Mouse (Mus musculus): ENCODE measurements at regions not wholly inside any gene's neighbourhood (a gene's known extent, or its start where the extent isn't known, plus 50 kb on each side); places are given as distances from the start of the nearest gene placed in this dataset.
"Not testable (repeated sequence)": the region's sequence is repeated elsewhere in the genome, so short reads cannot be mapped to it uniquely, and the experiment has no call there.

DNA sequence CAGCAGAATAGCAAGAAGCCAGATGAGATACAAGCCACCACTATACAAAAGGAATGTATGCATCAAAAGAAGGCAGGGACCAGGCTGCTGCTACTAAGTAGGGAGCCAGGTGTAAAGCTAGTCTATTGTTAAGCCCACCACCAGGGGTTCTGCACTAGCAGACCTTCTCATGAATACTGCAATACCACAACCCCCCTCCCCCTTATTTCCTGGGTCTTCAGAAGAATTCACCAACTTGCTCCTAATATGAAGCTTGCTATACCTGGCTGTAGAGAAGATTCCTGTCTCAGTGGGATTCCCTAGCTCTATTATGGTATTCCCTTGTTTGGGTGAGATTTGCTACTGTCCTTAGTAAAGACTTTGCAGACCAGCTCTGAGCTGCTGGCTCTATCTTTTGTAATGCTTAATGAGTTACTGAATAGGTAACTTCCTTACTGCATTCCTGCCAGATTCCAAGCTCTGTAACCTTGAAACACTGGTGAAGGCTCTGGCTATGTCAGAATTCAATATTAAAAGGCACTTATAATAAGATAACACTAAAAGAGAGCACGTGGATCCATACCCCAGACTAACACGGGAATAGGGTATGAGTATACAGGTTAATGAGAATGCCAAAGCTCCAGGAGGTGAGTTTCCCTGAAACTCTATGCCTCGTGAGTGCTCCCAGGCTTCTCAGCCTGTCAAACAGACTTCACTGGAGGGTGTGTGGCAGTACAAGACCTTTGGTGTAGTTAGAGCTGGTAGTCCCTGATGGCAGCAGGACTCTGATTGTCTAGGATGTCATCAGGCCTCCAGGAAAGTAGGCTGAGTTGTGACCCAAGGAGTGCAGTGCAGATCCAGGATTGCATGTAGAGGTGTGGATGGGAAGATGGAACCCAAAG lies 455.5 kb downstream of the Plxdc2 start:
- not testable (repeated sequence) for H3K4me3 ChIP-seq (replicated peaks)

DNA sequence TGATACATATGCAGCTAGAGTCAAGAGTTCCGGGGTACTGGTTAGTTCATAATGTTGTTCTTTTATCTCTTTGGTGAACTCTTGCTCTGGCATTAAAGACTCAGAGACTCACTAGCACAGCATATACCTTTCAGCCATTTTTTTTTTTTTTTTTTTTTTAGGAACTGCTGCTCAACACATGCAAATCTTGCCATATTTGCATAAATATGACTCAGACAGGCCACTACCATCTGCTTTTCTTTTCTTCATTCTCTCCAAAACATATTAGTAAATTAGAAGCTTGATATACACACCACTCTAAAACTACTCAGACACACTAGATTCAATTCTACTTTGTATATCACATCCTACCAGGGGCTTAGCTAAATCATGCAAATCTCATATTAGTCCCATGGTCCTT lies 464.3 kb downstream of the Plxdc2 start:
- no peaks in the 10 kb centered on the region for H3K36me3 ChIP-seq
- no peak for ATAC-seq (replicated peaks; ENCODE audit: low FRiP score)
- H3K27ac ChIP-seq = no peak overlapping the region
- H3K4me1 ChIP-seq = no peaks in the 10 kb centered on the region
- H3K4me3 ChIP-seq (replicated peaks) = no peak overlapping the region
- no peak overlapping the region for H3K9ac ChIP-seq
- 90% methylated on average over 1 of the region's 1 CpGs for WGBS
- H3K9me3 ChIP-seq (replicated peaks) = no peaks in the 10 kb centered on the region
- H3K4me2 ChIP-seq = no peak overlapping the region
- no peaks in the 10 kb centered on the region for H3K27me3 ChIP-seq

More for the DNA sequence above, 455.5 kb downstream of the Plxdc2 start:
- H3K4me1 ChIP-seq; H3K4me2 ChIP-seq; H3K36me3 ChIP-seq; H3K9me3 ChIP-seq (replicated peaks); H3K27ac ChIP-seq; H3K27me3 ChIP-seq; H3K9ac ChIP-seq; ATAC-seq (replicated peaks; ENCODE audit: low FRiP score): not testable (repeated sequence)
- 64% methylated on average over 3 of the region's 3 CpGs for WGBS

GRCm38 (mm10) chr2:16824681-16825230 lies 468.7 kb downstream of the Plxdc2 start:
- WGBS = 66% methylated on average over 5 of the region's 5 CpGs
- Histone ChIP-seq H3K27ac (no peak overlapping the region), H3K9me3 (replicated peaks) (no peaks in the 10 kb centered on the region), H3K4me3 (replicated peaks) (no peak overlapping the region), H3K4me2 (no peak overlapping the region), H3K36me3 (no peaks in the 10 kb centered on the region), H3K27me3 (no peaks in the 10 kb centered on the region), H3K4me1 (no peaks in the 10 kb centered on the region), H3K9ac (no peak overlapping the region)
- no peak for ATAC-seq (replicated peaks; ENCODE audit: low FRiP score)

- no peak overlapping the region for H3K9ac ChIP-seq
- no peaks in the 10 kb centered on the region for H3K9me3 ChIP-seq (replicated peaks)
- H3K4me2 ChIP-seq = no peak overlapping the region
- ATAC-seq (replicated peaks; ENCODE audit: low FRiP score) = no peak
- H3K27me3 ChIP-seq = no peaks in the 10 kb centered on the region
- H3K36me3 ChIP-seq = no peaks in the 10 kb centered on the region
- no peak overlapping the region for H3K4me3 ChIP-seq (replicated peaks)
- WGBS = 85% methylated on average over 1 of the region's 1 CpGs
- no peaks in the 10 kb centered on the region for H3K4me1 ChIP-seq
- H3K27ac ChIP-seq = no peak overlapping the region
These were observed 471.2 kb downstream of the Plxdc2 start for GRCm38 (mm10) chr2:16827266-16827665.

GRCm38 (mm10) chr2:16835960-16836359 lies 479.9 kb downstream of the Plxdc2 start:
- no peak for ATAC-seq (replicated peaks; ENCODE audit: low FRiP score)
- Histone ChIP-seq H3K36me3 (no peaks in the 10 kb centered on the region), H3K9ac (no peak overlapping the region), H3K4me2 (no peak overlapping the region), H3K27me3 (no peaks in the 10 kb centered on the region), H3K27ac (no peak overlapping the region), H3K4me3 (replicated peaks) (no peak overlapping the region), H3K9me3 (replicated peaks) (no peaks in the 10 kb centered on the region), H3K4me1 (no peaks in the 10 kb centered on the region)
- 82% methylated on average over 4 of the region's 4 CpGs for WGBS

DNA sequence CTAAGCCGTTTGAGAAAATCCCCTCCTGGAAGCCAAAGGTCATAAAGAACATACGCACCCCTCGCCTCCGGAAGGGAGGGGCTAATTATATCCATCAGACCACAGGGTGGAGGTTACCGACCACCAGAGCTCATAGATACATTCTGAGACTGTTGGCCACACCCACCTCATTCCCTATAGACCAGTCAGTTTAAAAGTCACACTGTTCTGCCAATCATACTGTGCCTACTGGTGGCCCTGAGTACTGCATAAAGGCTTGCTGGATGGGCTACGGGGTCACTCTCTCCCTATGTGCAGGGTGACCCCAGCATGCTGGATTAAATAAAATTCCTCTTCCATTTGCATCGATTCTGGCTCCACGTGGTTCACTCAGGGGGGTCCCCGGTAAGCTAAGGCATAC lies 482.6 kb downstream of the Plxdc2 start:
- H3K4me2 ChIP-seq = no peak overlapping the region
- 85% methylated on average over 9 of the region's 9 CpGs for WGBS

GRCm38 (mm10) chr2:16849916-16850315 lies 493.8 kb downstream of the Plxdc2 start:
- no peak overlapping the region for H3K4me3 ChIP-seq (replicated peaks)
- H3K4me2 ChIP-seq = no peak overlapping the region
- H3K27ac ChIP-seq = no peak overlapping the region
- no peaks in the 10 kb centered on the region for H3K27me3 ChIP-seq
- ATAC-seq (replicated peaks; ENCODE audit: low FRiP score) = no peak
- no peaks in the 10 kb centered on the region for H3K4me1 ChIP-seq
- H3K9me3 ChIP-seq (replicated peaks) = no peaks in the 10 kb centered on the region
- H3K9ac ChIP-seq = no peak overlapping the region
- 73% methylated on average over 3 of the region's 3 CpGs for WGBS
- H3K36me3 ChIP-seq = no peaks in the 10 kb centered on the region

More for the DNA sequence above, 482.6 kb downstream of the Plxdc2 start:
- Histone ChIP-seq H3K27me3 (no peaks in the 10 kb centered on the region), H3K9ac (no peak overlapping the region), H3K27ac (no peak overlapping the region), H3K4me3 (replicated peaks) (no peak overlapping the region), H3K36me3 (no peaks in the 10 kb centered on the region), H3K9me3 (replicated peaks) (no peaks in the 10 kb centered on the region), H3K4me1 (no peaks in the 10 kb centered on the region)
- ATAC-seq (replicated peaks; ENCODE audit: low FRiP score) = no peak

DNA sequence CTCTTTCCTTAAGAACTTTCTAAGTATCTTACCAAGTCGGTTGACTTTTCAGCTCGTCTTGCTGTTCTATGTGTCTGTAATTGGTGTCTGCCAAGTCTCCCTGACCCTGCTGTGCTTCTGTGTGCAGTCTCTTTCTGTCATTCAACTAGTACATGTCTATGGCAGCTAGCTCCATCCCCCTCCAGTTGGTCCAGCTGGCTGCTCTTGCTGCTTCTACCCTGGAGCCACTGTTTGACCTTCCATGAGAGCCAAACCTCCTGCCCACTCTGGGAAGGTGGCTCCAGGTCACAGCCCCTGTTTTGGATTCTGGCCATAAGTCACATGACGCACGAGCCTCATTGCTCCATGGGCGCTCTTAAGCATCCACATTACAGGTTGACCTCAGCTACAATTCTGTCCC lies 504.0 kb downstream of the Plxdc2 start:
- Histone ChIP-seq H3K36me3 (no peaks in the 10 kb centered on the region), H3K27ac (no peak overlapping the region), H3K4me3 (replicated peaks) (no peak overlapping the region), H3K27me3 (no peaks in the 10 kb centered on the region), H3K4me1 (no peaks in the 10 kb centered on the region), H3K9me3 (replicated peaks) (no peaks in the 10 kb centered on the region), H3K4me2 (no peak overlapping the region), H3K9ac (no peak overlapping the region)
- no peak for ATAC-seq (replicated peaks; ENCODE audit: low FRiP score)
- 84% methylated on average over 5 of the region's 5 CpGs for WGBS

DNA sequence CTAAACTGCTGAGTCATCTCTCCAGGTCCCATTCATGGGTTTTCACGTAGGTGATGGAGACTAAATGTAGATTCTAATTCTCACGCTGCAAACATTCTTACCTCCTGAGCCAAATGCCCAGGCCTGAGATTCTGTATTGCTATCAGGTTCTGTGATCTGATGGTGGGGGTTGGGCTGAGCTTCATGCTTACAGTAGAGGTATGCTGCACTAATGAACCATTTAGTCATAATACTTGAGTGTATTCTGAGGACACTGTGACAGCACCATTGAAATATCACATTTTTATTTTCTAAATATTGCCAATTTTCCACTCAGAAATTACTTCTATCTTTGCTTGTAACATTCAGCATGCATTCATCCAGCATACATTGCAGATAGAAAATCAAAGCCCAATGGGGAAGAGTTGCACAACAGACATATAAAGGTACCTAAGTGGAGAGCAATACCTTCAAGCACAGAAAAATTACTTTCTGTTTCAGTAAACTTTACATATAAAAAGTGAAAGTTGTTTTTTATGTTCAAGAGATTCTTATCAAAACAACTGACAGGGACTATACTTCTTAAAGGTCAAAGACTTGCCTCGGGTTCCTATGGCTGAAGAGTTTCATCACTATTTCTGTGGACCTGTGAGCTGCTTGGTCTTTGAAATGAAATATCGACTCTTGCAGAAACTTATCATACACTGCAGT lies 510.2 kb downstream of the Plxdc2 start:
- Histone ChIP-seq H3K36me3 (no peaks in the 10 kb centered on the region), H3K9ac (no peak overlapping the region), H3K9me3 (replicated peaks) (no peaks in the 10 kb centered on the region), H3K27ac (no peak overlapping the region), H3K4me2 (no peak overlapping the region), H3K27me3 (no peaks in the 10 kb centered on the region), H3K4me3 (replicated peaks) (no peak overlapping the region), H3K4me1 (no peaks in the 10 kb centered on the region)
- no peak for ATAC-seq (replicated peaks; ENCODE audit: low FRiP score)
- WGBS = 85% methylated on average over 4 of the region's 4 CpGs

GRCm38 (mm10) chr2:16892381-16892780 lies 536.3 kb downstream of the Plxdc2 start:
- not testable (repeated sequence) for H3K9me3 ChIP-seq (replicated peaks); H3K27ac ChIP-seq; H3K27me3 ChIP-seq; H3K4me2 ChIP-seq; H3K36me3 ChIP-seq; ATAC-seq (replicated peaks; ENCODE audit: low FRiP score); H3K9ac ChIP-seq; H3K4me3 ChIP-seq (replicated peaks); H3K4me1 ChIP-seq
- WGBS = 54% methylated on average over 6 of the region's 6 CpGs

DNA sequence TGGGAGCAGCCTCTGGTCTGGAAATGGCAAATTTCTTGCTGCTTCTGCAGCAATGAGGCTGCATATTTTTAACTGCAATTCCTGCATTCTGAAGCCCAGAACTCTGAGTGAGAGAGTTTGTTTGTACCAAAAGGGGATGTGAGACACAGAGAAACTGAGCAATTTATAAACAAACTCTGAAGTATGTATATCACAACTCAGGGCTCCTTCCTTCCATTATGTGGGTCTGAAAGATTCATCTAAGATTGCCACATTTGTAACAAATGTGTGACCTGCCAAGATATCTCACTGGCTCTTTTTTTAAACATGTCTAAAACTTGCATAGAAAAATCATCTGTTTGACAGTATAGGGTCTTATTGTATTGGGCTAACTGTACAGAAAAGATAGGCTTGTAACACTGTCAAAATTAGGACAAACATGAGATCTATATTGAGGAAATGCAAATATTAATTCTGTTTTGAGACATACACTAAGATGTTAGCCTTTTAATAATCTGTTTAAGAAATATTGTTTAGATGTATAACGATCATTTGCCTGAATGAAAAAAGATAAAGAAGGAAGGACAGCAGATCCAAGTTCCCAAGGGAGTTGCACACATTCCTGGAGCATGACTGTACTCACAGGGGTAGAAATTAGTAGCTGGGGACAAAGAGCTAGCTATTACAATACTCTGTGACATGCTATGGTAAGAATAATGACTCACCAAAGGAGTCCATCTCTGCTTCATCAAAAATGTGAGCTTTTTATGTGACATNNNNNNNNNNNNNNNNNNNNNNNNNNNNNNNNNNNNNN lies 553.3 kb downstream of the Plxdc2 start:
- 71% methylated on average over 1 of the region's 1 CpGs for WGBS
- Histone ChIP-seq H3K27ac (no peak overlapping the region), H3K27me3 (no peaks in the 10 kb centered on the region), H3K36me3 (no peaks in the 10 kb centered on the region), H3K9me3 (replicated peaks) (no peaks in the 10 kb centered on the region), H3K4me2 (no peak overlapping the region), H3K9ac (no peak overlapping the region), H3K4me1 (no peaks in the 10 kb centered on the region), H3K4me3 (replicated peaks) (no peak overlapping the region)
- no peak for ATAC-seq (replicated peaks; ENCODE audit: low FRiP score)

- Histone ChIP-seq H3K4me1 (no peaks in the 10 kb centered on the region), H3K36me3 (no peaks in the 10 kb centered on the region), H3K4me3 (replicated peaks) (no peak overlapping the region), H3K27ac (no peak overlapping the region), H3K4me2 (no peak overlapping the region), H3K27me3 (no peaks in the 10 kb centered on the region), H3K9ac (no peak overlapping the region), H3K9me3 (replicated peaks) (no peaks in the 10 kb centered on the region)
- 27% methylated on average over 2 of the region's 2 CpGs for WGBS
- ATAC-seq (replicated peaks; ENCODE audit: low FRiP score) = peak; percentile 64; the same call in 1 of the 2 replicates
These were observed 558.5 kb downstream of the Plxdc2 start for GRCm38 (mm10) chr2:16914633-16915032.

Measured in kidney, embryonic 15.5 days (tissue).